Mouse (Mus musculus) liver, embryonic 11.5 days (tissue): ENCODE measurements around the gene Ddhd1. TPM values are rescaled to one million over a fixed set of nuclear protein-coding genes. Genes with fewer than 3 reads are reported as not detected.
A peak's percentile ranks its signal among the peaks of the same experiment; 100 is the strongest.

Source experiments
- ATAC-seq: fragments of 200-750 bp; cut with Nextera tagmentation; replicated peaks from 2 replicates; pipeline ENCODE4 v1.8.0; 2017; ENCODE audit warnings: moderate number of reproducible peaks, mild to moderate bottlenecking, moderate TSS enrichment, moderate library complexity; ENCODE audit not compliant: low FRiP score
- DNase-seq: peaks from one replicate; pipeline ENCODE4 v3.0.0-alpha.2; 2017; ENCODE audit warnings: low spot score
- H3K27ac ChIP-seq: fragments of 300-500 bp; sonication (generic); 2 replicates; pipeline ENCODE4 v1.5.1; 2014; ENCODE audit warnings: mild to moderate bottlenecking, low read depth, low read length, control low read depth
- H3K27me3 ChIP-seq: fragments of 300-500 bp; sonication (generic); replicated peaks from 2 replicates; pipeline ENCODE4 v1.6.1; 2014; ENCODE audit warnings: low read length, mixed read lengths; ENCODE audit not compliant: control insufficient read depth, insufficient read depth
- H3K36me3 ChIP-seq: fragments of 300-500 bp; sonication (generic); 2 replicates; pipeline ENCODE4 v1.6.1; 2014; ENCODE audit warnings: mild to moderate bottlenecking, low read length, moderate library complexity, mixed read lengths; ENCODE audit not compliant: control insufficient read depth, insufficient read depth
- H3K4me1 ChIP-seq: fragments of 300-500 bp; sonication (generic); replicated peaks from 2 replicates; pipeline ENCODE4 v1.6.1; 2014; ENCODE audit warnings: low read length, mixed read lengths; ENCODE audit not compliant: control insufficient read depth, insufficient read depth
- H3K4me2 ChIP-seq: fragments of 300-500 bp; sonication (generic); 2 replicates; pipeline ENCODE4 v1.6.1; 2014; ENCODE audit warnings: mild to moderate bottlenecking, control low read depth, moderate library complexity
- H3K4me3 ChIP-seq: fragments of 300-500 bp; sonication (generic); 2 replicates; pipeline ENCODE4 v1.5.1; 2014; ENCODE audit warnings: low read depth, low read length, control low read depth
- H3K9ac ChIP-seq: fragments of 300-500 bp; sonication (generic); 2 replicates; pipeline ENCODE4 v1.6.1; 2014; ENCODE audit warnings: low read depth, low read length, control low read depth
- H3K9me3 ChIP-seq: fragments of 300-500 bp; sonication (generic); 2 replicates; pipeline ENCODE4 v1.6.1; 2016; ENCODE audit warnings: low read length, inconsistent platforms, mixed read lengths; ENCODE audit not compliant: control insufficient read depth
- WGBS: fragments of 180-500 bp; shearing (Covaris S2); extraction: QIAGEN DNeasy Blood & Tissue Kit; methylation state at CpG from one replicate; pipeline ENCODE4 v1.1.7; 2014; 5-methylcytosine and 5-hydroxymethylcytosine counted together
- polyA plus RNA-seq: library from polyadenylated mRNA; unstranded; fragments of >200 nt; fragmentation: Nextera tagmentation; extraction: Ambion mirVana; gene quantifications from 2 replicates; pipeline ENCODE4 v1.2.1, GENCODE M21; 2014

Ddhd1 gene
- polyA plus RNA-seq, 1 experiment from 2014 or later = 11.1 TPM

- no peaks in the 10 kb centered on the region for H3K36me3 ChIP-seq
- H3K27ac ChIP-seq = no peak overlapping the region
- no peak overlapping the region for H3K4me3 ChIP-seq
- no peaks in the 10 kb centered on the region for H3K9me3 ChIP-seq
- H3K9ac ChIP-seq = no peak overlapping the region
- ATAC-seq (no peak), DNase-seq (no peak)
- WGBS = 66% methylated on average over 6 of the region's 6 CpGs
- no peak overlapping the region for H3K4me2 ChIP-seq
- H3K27me3 ChIP-seq = no peaks in the 10 kb centered on the region
- no peaks in the 10 kb centered on the region for H3K4me1 ChIP-seq
Measured at GRCm38 (mm10) chr14:45676722-45677121, 18.8 kb upstream of the Ddhd1 start.

GRCm38 (mm10) chr14:45668325-45668724, 10.4 kb upstream of the Ddhd1 start:
- Histone ChIP-seq H3K27me3 (no peaks in the 10 kb centered on the region), H3K27ac (no peak overlapping the region), H3K9me3 (no peaks in the 10 kb centered on the region), H3K9ac (no peak overlapping the region), H3K4me3 (no peak overlapping the region), H3K4me1 (no peaks in the 10 kb centered on the region), H3K4me2 (no peak overlapping the region), H3K36me3 (no peaks in the 10 kb centered on the region)
- no peak for ATAC-seq
- no peak for DNase-seq
- 76% methylated on average over 4 of the region's 4 CpGs for WGBS

- H3K27ac ChIP-seq = no peak overlapping the region
- DNase-seq = no peak
- no peaks in the 10 kb centered on the region for H3K4me1 ChIP-seq
- whole genome bisulfite sequencing = 68% methylated on average over 2 of the region's 2 CpGs
- H3K27me3 ChIP-seq = no peaks in the 10 kb centered on the region
- ATAC-seq = no peak
- no peaks in the 10 kb centered on the region for H3K36me3 ChIP-seq
- H3K9me3 ChIP-seq = no peaks in the 10 kb centered on the region
- no peak overlapping the region for H3K4me2 ChIP-seq
- H3K4me3 ChIP-seq = no peak overlapping the region
- no peak overlapping the region for H3K9ac ChIP-seq
Measured at GRCm38 (mm10) chr14:45667231-45667630, 9.3 kb upstream of the Ddhd1 start.

- Histone ChIP-seq H3K36me3 (no peaks in the 10 kb centered on the region), H3K27me3 (no peaks in the 10 kb centered on the region), H3K27ac (no peak overlapping the region), H3K4me2 (no peak overlapping the region), H3K9me3 (no peaks in the 10 kb centered on the region), H3K4me3 (no peak overlapping the region), H3K9ac (no peak overlapping the region), H3K4me1 (peaks cover 11% of the 10 kb centered on the region)
- ATAC-seq (no peak), DNase-seq (no peak)
- 48% methylated on average over 5 of the region's 5 CpGs for WGBS
Measured at GRCm38 (mm10) chr14:45661575-45661974, 3.6 kb upstream of the Ddhd1 start.

GRCm38 (mm10) chr14:45660315-45660714, 2.4 kb upstream of the Ddhd1 start:
- Histone ChIP-seq H3K9ac (no peak overlapping the region), H3K36me3 (no peaks in the 10 kb centered on the region), H3K4me2 (no peak overlapping the region), H3K27me3 (no peaks in the 10 kb centered on the region), H3K9me3 (no peaks in the 10 kb centered on the region), H3K4me3 (no peak overlapping the region), H3K27ac (no peak overlapping the region), H3K4me1 (peaks cover 18% of the 10 kb centered on the region)
- 50% methylated on average over 1 of the region's 1 CpGs for WGBS
- no peak for DNase-seq
- no peak for ATAC-seq

- Histone ChIP-seq H3K27ac (peak overlapping the region; percentile 91), H3K9me3 (no peaks in the 10 kb centered on the region), H3K9ac (peak overlapping the region; percentile 89), H3K36me3 (no peaks in the 10 kb centered on the region), H3K27me3 (no peaks in the 10 kb centered on the region), H3K4me3 (peak overlapping the region; percentile 84), H3K4me1 (peaks cover 43% of the 10 kb centered on the region), H3K4me2 (peak overlapping the region; percentile 95)
- peak; percentile 6 for ATAC-seq
- under 1% methylated on average over 68 of the region's 69 CpGs for WGBS
- peak; percentile 72 for DNase-seq
Measured at GRCm38 (mm10) chr14:45656831-45657640, 907 bp downstream of the Ddhd1 start.

GRCm38 (mm10) chr14:45654876-45655416, 3.0 kb downstream of the Ddhd1 start:
- ATAC-seq (no peak), DNase-seq (no peak)
- H3K4me3 ChIP-seq = peak overlapping the region; percentile 84
- H3K36me3 ChIP-seq = no peaks in the 10 kb centered on the region
- no peaks in the 10 kb centered on the region for H3K9me3 ChIP-seq
- H3K27me3 ChIP-seq = no peaks in the 10 kb centered on the region
- peaks cover 44% of the 10 kb centered on the region for H3K4me1 ChIP-seq
- H3K4me2 ChIP-seq = peak overlapping the region; percentile 95
- H3K27ac ChIP-seq = no peak overlapping the region
- H3K9ac ChIP-seq = no peak overlapping the region; the same call in 1 of the 2 replicates
- WGBS = 81% methylated on average over 13 of the region's 13 CpGs

GRCm38 (mm10) chr14:45653756-45654155, 4.2 kb downstream of the Ddhd1 start:
- Histone ChIP-seq H3K27me3 (no peaks in the 10 kb centered on the region), H3K4me3 (no peak overlapping the region), H3K4me1 (peaks cover 49% of the 10 kb centered on the region), H3K9ac (no peak overlapping the region), H3K4me2 (peak overlapping the region; percentile 95), H3K9me3 (no peaks in the 10 kb centered on the region), H3K36me3 (no peaks in the 10 kb centered on the region), H3K27ac (peak overlapping the region; percentile 47)
- 37% methylated on average over 2 of the region's 2 CpGs for WGBS
- peak; percentile 83 for ATAC-seq
- peak; percentile 33 for DNase-seq
